Mouse (Mus musculus): ENCODE data around the gene Sufu. TPM values are rescaled to one million over a fixed set of nuclear protein-coding genes. Genes with fewer than 3 reads are reported as not detected.

The Sufu gene
- polyA plus RNA-seq, 1 experiment from 2014 or later, result 20.5 TPM

DNA sequence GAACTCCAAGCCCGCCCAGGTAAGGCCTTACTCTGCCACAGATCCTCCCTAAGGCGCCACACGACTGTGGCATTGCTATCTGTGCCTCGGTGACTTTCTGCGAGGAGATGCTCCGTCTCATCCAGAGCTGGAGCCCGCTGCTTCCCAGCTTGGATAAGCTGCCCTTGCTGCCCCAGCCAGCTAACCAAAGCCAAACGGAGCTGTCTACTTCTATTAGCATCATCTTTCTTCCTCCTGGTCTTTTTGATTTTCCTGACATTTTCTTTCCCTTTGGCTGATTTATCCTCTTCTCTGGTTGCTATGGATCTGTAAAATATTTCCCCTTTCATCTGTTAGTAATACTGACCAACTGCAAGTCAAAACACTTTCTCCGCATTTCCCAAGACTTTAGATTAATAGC, 37.9 kb downstream of the Sufu start:
- H3K4me1 ChIP-seq (ENCODE audit: control insufficient read depth, insufficient read depth, low read length), result no peaks in the 10 kb centered on the region
- no peaks in the 10 kb centered on the region for H3K27me3 ChIP-seq (replicated peaks; ENCODE audit: control insufficient read depth, insufficient read depth, low read length)
- no peak overlapping the region for H3K27ac ChIP-seq (ENCODE audit: low read length)
- 73% methylated on average over 9 of the region's 9 CpGs for WGBS
- H3K36me3 ChIP-seq (ENCODE audit: control insufficient read depth, insufficient read depth, low read length), result no peaks in the 10 kb centered on the region
- H3K4me3 ChIP-seq (ENCODE audit: low read length), result no peak overlapping the region
- H3K9me3 ChIP-seq (ENCODE audit: control insufficient read depth, low read length), result no peaks in the 10 kb centered on the region
- no peak overlapping the region for H3K9ac ChIP-seq (ENCODE audit: low read depth, low read length)
- no peak for ATAC-seq
- no peak overlapping the region for H3K4me2 ChIP-seq (ENCODE audit: low read depth, low read length)

GRCm38 (mm10) chr19:46435492-46435891, 38.8 kb downstream of the Sufu start:
- Histone ChIP-seq H3K4me3 (ENCODE audit: low read length) (no peak overlapping the region), H3K9ac (ENCODE audit: low read depth, low read length) (no peak overlapping the region), H3K4me2 (ENCODE audit: low read depth, low read length) (no peak overlapping the region), H3K4me1 (ENCODE audit: control insufficient read depth, insufficient read depth, low read length) (no peaks in the 10 kb centered on the region), H3K27me3 (replicated peaks; ENCODE audit: control insufficient read depth, insufficient read depth, low read length) (no peaks in the 10 kb centered on the region), H3K27ac (ENCODE audit: low read length) (no peak overlapping the region), H3K36me3 (ENCODE audit: control insufficient read depth, insufficient read depth, low read length) (no peaks in the 10 kb centered on the region), H3K9me3 (ENCODE audit: control insufficient read depth, low read length) (no peaks in the 10 kb centered on the region)
- ATAC-seq, result no peak
- 17% methylated on average over 7 of the region's 7 CpGs for WGBS

DNA sequence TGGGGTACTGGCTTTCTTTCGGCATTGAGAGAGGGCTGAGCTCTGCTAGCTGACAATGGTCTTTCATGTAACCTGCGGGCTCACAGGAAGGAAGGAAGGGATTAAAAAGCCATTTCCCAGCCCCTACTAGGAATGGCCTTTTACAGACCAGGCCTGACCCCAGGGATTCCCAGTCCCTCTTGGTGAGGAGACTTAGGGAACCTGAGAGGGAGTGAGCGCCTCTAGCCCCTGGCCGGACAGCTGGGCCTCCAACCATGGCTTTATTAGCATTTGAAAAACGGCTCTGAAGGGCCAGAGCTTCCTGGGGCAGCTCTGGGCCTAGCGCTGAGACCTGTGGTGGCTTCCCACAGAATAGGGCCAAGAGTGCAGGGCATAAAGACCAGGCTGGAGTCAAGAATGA, 46.8 kb downstream of the Sufu start:
- H3K36me3 ChIP-seq (ENCODE audit: control insufficient read depth, insufficient read depth, low read length), result no peaks in the 10 kb centered on the region
- WGBS, result 49% methylated on average over 6 of the region's 6 CpGs
- H3K4me2 ChIP-seq (ENCODE audit: low read depth, low read length), result no peak overlapping the region
- H3K27me3 ChIP-seq (replicated peaks; ENCODE audit: control insufficient read depth, insufficient read depth, low read length), result no peaks in the 10 kb centered on the region
- no peaks in the 10 kb centered on the region for H3K9me3 ChIP-seq (ENCODE audit: control insufficient read depth, low read length)
- no peak overlapping the region for H3K9ac ChIP-seq (ENCODE audit: low read depth, low read length)
- H3K4me1 ChIP-seq (ENCODE audit: control insufficient read depth, insufficient read depth, low read length), result peaks cover 11% of the 10 kb centered on the region
- no peak overlapping the region for H3K27ac ChIP-seq (ENCODE audit: low read length)
- ATAC-seq, result no peak
- no peak overlapping the region for H3K4me3 ChIP-seq (ENCODE audit: low read length)

- Histone ChIP-seq H3K36me3 (ENCODE audit: control insufficient read depth, insufficient read depth, low read length) (no peaks in the 10 kb centered on the region), H3K27me3 (replicated peaks; ENCODE audit: control insufficient read depth, insufficient read depth, low read length) (no peaks in the 10 kb centered on the region), H3K9me3 (ENCODE audit: control insufficient read depth, low read length) (no peaks in the 10 kb centered on the region), H3K4me2 (ENCODE audit: low read depth, low read length) (no peak overlapping the region), H3K9ac (ENCODE audit: low read depth, low read length) (no peak overlapping the region), H3K4me3 (ENCODE audit: low read length) (no peak overlapping the region), H3K4me1 (ENCODE audit: control insufficient read depth, insufficient read depth, low read length) (peaks cover 12% of the 10 kb centered on the region), H3K27ac (ENCODE audit: low read length) (no peak overlapping the region)
- peak; percentile 70 for ATAC-seq
- 11% methylated on average over 6 of the region's 6 CpGs for WGBS
Observed at GRCm38 (mm10) chr19:46444209-46444608, 47.5 kb downstream of the Sufu start.

- no peak overlapping the region for H3K9ac ChIP-seq (ENCODE audit: low read depth, low read length)
- H3K36me3 ChIP-seq (ENCODE audit: control insufficient read depth, insufficient read depth, low read length), result no peaks in the 10 kb centered on the region
- H3K4me3 ChIP-seq (ENCODE audit: low read length), result no peak overlapping the region
- WGBS, result 44% methylated on average over 6 of the region's 6 CpGs
- H3K4me2 ChIP-seq (ENCODE audit: low read depth, low read length), result no peak overlapping the region
- H3K4me1 ChIP-seq (ENCODE audit: control insufficient read depth, insufficient read depth, low read length), result peaks cover 12% of the 10 kb centered on the region
- no peaks in the 10 kb centered on the region for H3K27me3 ChIP-seq (replicated peaks; ENCODE audit: control insufficient read depth, insufficient read depth, low read length)
- H3K9me3 ChIP-seq (ENCODE audit: control insufficient read depth, low read length), result no peaks in the 10 kb centered on the region
- peak; percentile 69 for ATAC-seq
- H3K27ac ChIP-seq (ENCODE audit: low read length), result no peak overlapping the region
Observed at GRCm38 (mm10) chr19:46445641-46446040, 48.9 kb downstream of the Sufu start.

GRCm38 (mm10) chr19:46446436-46447020, 49.8 kb downstream of the Sufu start:
- no peaks in the 10 kb centered on the region for H3K36me3 ChIP-seq (ENCODE audit: control insufficient read depth, insufficient read depth, low read length)
- H3K4me2 ChIP-seq (ENCODE audit: low read depth, low read length), result no peak overlapping the region
- H3K27ac ChIP-seq (ENCODE audit: low read length), result no peak overlapping the region
- H3K4me1 ChIP-seq (ENCODE audit: control insufficient read depth, insufficient read depth, low read length), result peaks cover 12% of the 10 kb centered on the region
- 85% methylated on average over 5 of the region's 5 CpGs for WGBS
- no peak for ATAC-seq
- no peaks in the 10 kb centered on the region for H3K27me3 ChIP-seq (replicated peaks; ENCODE audit: control insufficient read depth, insufficient read depth, low read length)
- H3K9ac ChIP-seq (ENCODE audit: low read depth, low read length), result no peak overlapping the region
- H3K4me3 ChIP-seq (ENCODE audit: low read length), result no peak overlapping the region
- no peaks in the 10 kb centered on the region for H3K9me3 ChIP-seq (ENCODE audit: control insufficient read depth, low read length)

DNA sequence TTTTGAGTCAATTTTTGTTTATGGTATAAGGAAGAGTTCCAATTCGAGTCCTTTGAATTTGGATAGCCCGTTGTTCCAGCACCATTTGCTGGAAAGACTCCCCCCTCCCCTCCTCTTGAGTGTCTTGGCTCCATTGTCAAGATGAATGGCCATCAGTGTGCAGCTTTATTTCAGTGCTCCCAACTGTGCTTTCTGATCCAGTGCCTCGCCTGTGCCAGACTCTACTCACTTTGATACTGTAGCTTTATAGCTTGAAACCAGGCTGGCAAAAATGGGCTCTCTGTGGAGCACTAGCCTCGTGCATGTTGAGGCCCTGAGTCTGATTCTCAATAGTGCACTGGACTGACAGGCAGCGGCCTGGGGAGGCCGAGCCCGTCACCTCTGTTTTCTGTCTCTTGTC, 50.4 kb downstream of the Sufu start:
- Histone ChIP-seq H3K4me1 (ENCODE audit: control insufficient read depth, insufficient read depth, low read length) (peaks cover 12% of the 10 kb centered on the region), H3K4me2 (ENCODE audit: low read depth, low read length) (no peak overlapping the region), H3K27me3 (replicated peaks; ENCODE audit: control insufficient read depth, insufficient read depth, low read length) (no peaks in the 10 kb centered on the region), H3K9me3 (ENCODE audit: control insufficient read depth, low read length) (no peaks in the 10 kb centered on the region), H3K9ac (ENCODE audit: low read depth, low read length) (no peak overlapping the region), H3K4me3 (ENCODE audit: low read length) (no peak overlapping the region), H3K27ac (ENCODE audit: low read length) (peak overlapping the region; percentile 1; the same call in 1 of the 2 replicates), H3K36me3 (ENCODE audit: control insufficient read depth, insufficient read depth, low read length) (no peaks in the 10 kb centered on the region)
- no peak for ATAC-seq
- WGBS, result 49% methylated on average over 7 of the region's 7 CpGs

DNA sequence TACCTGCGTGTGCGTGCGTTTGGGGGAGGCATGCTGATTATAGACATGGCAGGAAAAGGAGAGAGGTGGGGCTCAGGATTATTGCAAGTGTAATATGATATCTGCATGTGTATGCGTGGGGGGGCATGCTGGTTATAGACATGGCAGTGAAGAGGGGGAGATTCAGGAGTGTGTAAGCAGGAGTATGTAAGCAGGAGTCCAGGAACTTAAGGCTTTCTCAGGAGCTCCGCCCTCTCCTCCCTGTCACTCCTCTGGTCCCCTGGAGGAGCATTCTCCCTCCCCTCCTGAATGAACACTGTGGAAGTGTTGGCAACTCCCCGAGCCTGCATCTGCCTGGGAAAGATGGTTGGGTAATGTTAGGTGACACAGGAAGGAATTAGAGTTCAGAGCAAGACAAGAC, 51.2 kb downstream of the Sufu start:
- no peak for ATAC-seq
- Histone ChIP-seq H3K9me3 (ENCODE audit: control insufficient read depth, low read length) (no peaks in the 10 kb centered on the region), H3K36me3 (ENCODE audit: control insufficient read depth, insufficient read depth, low read length) (no peaks in the 10 kb centered on the region), H3K4me3 (ENCODE audit: low read length) (no peak overlapping the region), H3K27ac (ENCODE audit: low read length) (no peak overlapping the region), H3K4me1 (ENCODE audit: control insufficient read depth, insufficient read depth, low read length) (peaks cover 12% of the 10 kb centered on the region), H3K27me3 (replicated peaks; ENCODE audit: control insufficient read depth, insufficient read depth, low read length) (no peaks in the 10 kb centered on the region), H3K4me2 (ENCODE audit: low read depth, low read length) (no peak overlapping the region), H3K9ac (ENCODE audit: low read depth, low read length) (no peak overlapping the region)
- 35% methylated on average over 6 of the region's 6 CpGs for WGBS

DNA sequence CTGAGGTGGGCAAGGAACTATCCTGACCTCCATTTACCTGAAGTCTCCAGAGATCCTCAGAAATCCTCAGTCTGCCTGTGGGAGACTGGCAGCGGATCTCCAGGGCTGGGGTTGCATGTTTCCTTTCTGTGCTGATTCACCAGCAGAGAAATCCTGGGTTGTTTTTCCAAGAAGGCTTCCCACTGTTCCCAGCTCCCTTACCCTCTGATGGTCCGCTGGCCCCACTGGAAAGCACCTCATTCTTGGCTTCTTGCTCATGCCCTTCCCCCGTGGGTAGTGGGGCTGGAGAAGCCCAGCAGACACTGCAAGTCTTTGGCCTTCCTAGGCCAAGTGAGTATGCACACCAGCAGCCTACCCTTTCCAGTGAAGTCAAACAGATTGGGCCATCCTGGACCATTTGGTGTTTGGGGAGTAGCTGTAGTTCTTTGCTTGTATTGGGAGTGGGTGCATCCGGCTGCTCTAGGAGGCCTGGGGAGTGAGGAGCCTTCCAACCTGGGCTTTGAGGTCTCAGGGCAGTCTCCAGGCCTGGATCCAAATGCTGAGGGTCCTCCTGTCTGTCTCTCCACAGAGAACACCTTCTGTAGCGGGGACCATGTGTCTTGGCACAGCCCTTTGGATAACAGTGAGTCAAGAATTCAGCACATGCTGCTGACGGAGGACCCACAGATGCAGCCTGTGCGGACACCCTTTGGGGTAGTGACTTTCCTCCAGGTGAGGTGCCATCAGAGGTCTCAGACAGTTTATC, 52.7 kb downstream of the Sufu start:
- Histone ChIP-seq H3K9me3 (ENCODE audit: control insufficient read depth, low read length) (no peaks in the 10 kb centered on the region), H3K4me3 (ENCODE audit: low read length) (no peak overlapping the region), H3K9ac (ENCODE audit: low read depth, low read length) (no peak overlapping the region), H3K4me1 (ENCODE audit: control insufficient read depth, insufficient read depth, low read length) (peaks cover 18% of the 10 kb centered on the region), H3K27me3 (replicated peaks; ENCODE audit: control insufficient read depth, insufficient read depth, low read length) (no peaks in the 10 kb centered on the region), H3K27ac (ENCODE audit: low read length) (no peak overlapping the region), H3K4me2 (ENCODE audit: low read depth, low read length) (no peak overlapping the region), H3K36me3 (ENCODE audit: control insufficient read depth, insufficient read depth, low read length) (no peaks in the 10 kb centered on the region)
- 87% methylated on average over 7 of the region's 7 CpGs for WGBS
- ATAC-seq, result no peak
